21 mouse cellular contexts compared by ENCODE assay signal in genomic region chr12:108208216-108208615, GRCm38 (mm10). TPM values are rescaled to one million over a fixed set of nuclear protein-coding genes. Genes with fewer than 3 reads are reported as not detected.
DNase-seq lines count a peak whose midpoint lies in the region; ATAC-seq lines count a peak whose summit lies in the region.
"Had no signal": no experiment of that assay in that cellular context is flagged by ENCODE, and none has a peak within 500 bp of the region (broad histone marks: within the 10 kb centered on the region; RNA-seq: fewer than 3 reads in every experiment).

No protein-coding gene starts in this region.

- H3K4me2 ChIP-seq in forebrain, embryonic 15.5 days (replicated peaks), result no peak overlapping the region
- H3K4me2 ChIP-seq in hindbrain, embryonic 13.5 days, result no peak overlapping the region
- H3K4me2 ChIP-seq: embryonic facial prominence, embryonic 13.5 days; forebrain, embryonic 13.5 days; heart, embryonic 12.5 days; hindbrain, embryonic 14.5 days; limb, embryonic 12.5 days; liver, embryonic 12.5 days; midbrain, embryonic 11.5 days had no signal

- no peak overlapping the region for H3K9ac ChIP-seq in forebrain, embryonic 15.5 days (replicated peaks)
- H3K9ac ChIP-seq in hindbrain, embryonic 13.5 days, result no peak overlapping the region
- H3K9ac ChIP-seq: embryonic facial prominence, embryonic 13.5 days; hindbrain, embryonic 14.5 days; limb, embryonic 12.5 days; liver, embryonic 12.5 days; liver, postnatal 0 days had no signal

- peaks cover 32% of the 10 kb centered on the region for H3K27me3 ChIP-seq in forebrain, embryonic 10.5 days (ENCODE audit: poor library complexity, severe bottlenecking)
- H3K27me3 ChIP-seq in forebrain, embryonic 15.5 days, result no peaks in the 10 kb centered on the region
- no peaks in the 10 kb centered on the region for H3K27me3 ChIP-seq in hindbrain, embryonic 13.5 days
- H3K27me3 ChIP-seq: embryonic facial prominence, embryonic 13.5 days; forebrain, embryonic 13.5 days; heart, embryonic 12.5 days; limb, embryonic 12.5 days; liver, embryonic 12.5 days; Patski had no signal

- ATAC-seq in forebrain, embryonic 15.5 days (replicated peaks), result no peak
- ATAC-seq in hindbrain, embryonic 13.5 days (ENCODE audit: low FRiP score), result no peak
- ATAC-seq: intestine, postnatal 0 days; liver, embryonic 12.5 days; Patski had no signal

- no peaks in the 10 kb centered on the region for H3K9me3 ChIP-seq in forebrain, embryonic 10.5 days
- H3K9me3 ChIP-seq in forebrain, embryonic 15.5 days, result no peaks in the 10 kb centered on the region
- no peaks in the 10 kb centered on the region for H3K9me3 ChIP-seq in hindbrain, embryonic 13.5 days
- H3K9me3 ChIP-seq: embryonic facial prominence, embryonic 13.5 days; forebrain, embryonic 13.5 days; heart, embryonic 12.5 days; limb, embryonic 12.5 days; liver, embryonic 12.5 days had no signal

- H3K36me3 ChIP-seq in forebrain, embryonic 10.5 days (replicated peaks), result peaks cover 60% of the 10 kb centered on the region
- peaks cover 18% of the 10 kb centered on the region for H3K36me3 ChIP-seq in forebrain, embryonic 15.5 days
- H3K36me3 ChIP-seq in hindbrain, embryonic 13.5 days, result peaks cover 41% of the 10 kb centered on the region

- peak; percentile 2 for DNase-seq in adrenal gland, postnatal 25 days
- DNase-seq in adrenal gland, adult 18-20 months (ENCODE audit: low spot score in 2 of 2), result no peak
- no peak for DNase-seq in forebrain, embryonic 10.5 days (ENCODE audit: extremely low spot score, low spot score)
- peak; percentile 9 for DNase-seq in right cerebral cortex, postnatal 14 days
- no peak for DNase-seq in right cerebral cortex, postnatal 36 days (ENCODE audit: low spot score in 2 of 2)
- DNase-seq: adrenal gland, postnatal 14 days; embryo, embryonic 11 days; layer of hippocampus, adult 9-11 months; liver, postnatal 0 days had no signal

- 89% methylated on average over 9 of the region's 9 CpGs for WGBS in forebrain, embryonic 10.5 days
- WGBS in forebrain, embryonic 15.5 days, result 92% methylated on average over 9 of the region's 9 CpGs
- 92% methylated on average over 9 of the region's 9 CpGs for WGBS in hindbrain, embryonic 13.5 days

- peak overlapping the region; percentile 17; the same call in 1 of the 2 replicates for H3K27ac ChIP-seq in forebrain, embryonic 10.5 days
- H3K27ac ChIP-seq in forebrain, embryonic 15.5 days (replicated peaks), result no peak overlapping the region
- H3K27ac ChIP-seq in hindbrain, embryonic 13.5 days, result no peak overlapping the region
- H3K27ac ChIP-seq: embryonic facial prominence, embryonic 13.5 days; forebrain, embryonic 13.5 days; heart, adult 2 months; hindbrain, embryonic 14.5 days; limb, embryonic 12.5 days; liver, embryonic 12.5 days had no signal

- no peak overlapping the region for H3K4me3 ChIP-seq in forebrain, embryonic 10.5 days
- no peak overlapping the region for H3K4me3 ChIP-seq in forebrain, embryonic 15.5 days
- H3K4me3 ChIP-seq in hindbrain, embryonic 13.5 days, result no peak overlapping the region
- H3K4me3 ChIP-seq: embryonic facial prominence, embryonic 13.5 days; forebrain, embryonic 13.5 days; heart, adult 2 months; heart, embryonic 12.5 days; limb, embryonic 12.5 days; liver, embryonic 12.5 days had no signal

- peaks cover 63% of the 10 kb centered on the region for H3K4me1 ChIP-seq in forebrain, embryonic 10.5 days
- peaks cover 19% of the 10 kb centered on the region for H3K4me1 ChIP-seq in forebrain, embryonic 15.5 days
- H3K4me1 ChIP-seq in hindbrain, embryonic 13.5 days (replicated peaks), result peaks cover 46% of the 10 kb centered on the region

RNA-seq across cellular contexts. Expression of gene Ccnk, which starts 28.8 kb away (rescaled TPM):
- total RNA-seq in adrenal gland, postnatal 25 days (2021), result 33.4 and 34.6 TPM in 2 replicates
- 10 to 100 TPM; 29.2 to 31.1 TPM for total RNA-seq in adrenal gland, adult 18-20 months (2021)
- 3.2 and 3.9 TPM in 2 replicates for polyA plus RNA-seq in forebrain, embryonic 10.5 days (2016; fragmentation: Nextera tagmentation; extraction: Ambion mirVana)
- 3.3 and 3.7 TPM in 2 replicates for polyA plus RNA-seq in forebrain, embryonic 15.5 days (2015; fragmentation: Nextera tagmentation; extraction: Ambion mirVana)
- 3.8 and 4.0 TPM in 2 replicates for polyA plus RNA-seq in hindbrain, embryonic 13.5 days (2015; fragmentation: Nextera tagmentation; extraction: Ambion mirVana)

RNA-seq across cellular contexts. Expression of gene Setd3, which starts 29.1 kb away (rescaled TPM):
- 122 and 130 TPM in 2 replicates for total RNA-seq in adrenal gland, postnatal 25 days (2021)
- total RNA-seq in adrenal gland, adult 18-20 months (2021), result 100 to 1,000 TPM; 101 to 127 TPM
- 75.2 and 76.3 TPM in 2 replicates for polyA plus RNA-seq in forebrain, embryonic 10.5 days (2016; fragmentation: Nextera tagmentation; extraction: Ambion mirVana)
- polyA plus RNA-seq in forebrain, embryonic 15.5 days (2015; fragmentation: Nextera tagmentation; extraction: Ambion mirVana), result 98.3 and 108 TPM in 2 replicates
- polyA plus RNA-seq in hindbrain, embryonic 13.5 days (2015; fragmentation: Nextera tagmentation; extraction: Ambion mirVana), result 99.7 and 102 TPM in 2 replicates

Comparison
In these comparisons a context has a peak if more than half of its experiments do, and no peak if none do; other contexts are left out.
1. DNase-seq: peak in adrenal gland, postnatal 25 days (single experiment) and right cerebral cortex, postnatal 14 days (single experiment); none in adrenal gland, adult 18-20 months (0 of 2), forebrain, embryonic 10.5 days (single experiment) and right cerebral cortex, postnatal 36 days (0 of 2).